Mouse (Mus musculus): Measurements from ENCODE around the gene Ace3. TPM values are rescaled to one million over a fixed set of nuclear protein-coding genes. Genes with fewer than 3 reads are reported as not detected.

The Ace3 gene
- polyA plus RNA-seq, 1 experiment from 2014 or later = not detected

- 93% methylated on average over 3 of the region's 3 CpGs for WGBS
- ATAC-seq (replicated peaks; ENCODE audit: insufficient number of reproducible peaks, insufficient read depth, low FRiP score, low read depth) = no peak
- Histone ChIP-seq H3K36me3 (peaks cover 28% of the 10 kb centered on the region), H3K4me3 (no peak overlapping the region), H3K4me1 (replicated peaks) (no peaks in the 10 kb centered on the region), H3K9ac (no peak overlapping the region), H3K9me3 (replicated peaks) (no peaks in the 10 kb centered on the region), H3K27ac (no peak overlapping the region), H3K4me2 (no peak overlapping the region), H3K27me3 (no peaks in the 10 kb centered on the region)
Observed at GRCm38 (mm10) chr11:106045780-106046179, 51.3 kb downstream of the Ace3 start.

DNA sequence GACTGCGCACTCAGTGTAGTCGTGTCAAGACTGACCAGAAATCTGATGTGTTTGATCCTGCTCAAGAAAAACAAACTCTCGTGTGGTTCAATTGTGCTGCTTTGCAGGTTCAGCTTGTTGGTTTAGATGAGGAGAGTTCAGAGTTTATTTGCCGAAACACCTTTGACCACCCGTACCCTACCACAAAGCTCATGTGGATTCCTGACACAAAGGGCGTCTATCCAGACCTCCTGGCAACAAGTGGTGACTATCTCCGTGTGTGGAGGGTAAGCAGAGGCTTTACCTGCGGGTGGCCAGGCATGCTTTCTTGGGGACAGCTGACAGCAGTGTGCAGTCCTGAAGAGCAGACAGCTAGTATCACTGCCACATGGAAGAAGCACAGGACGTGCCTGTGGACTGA lies 52.1 kb downstream of the Ace3 start:
- H3K36me3 ChIP-seq = peaks cover 33% of the 10 kb centered on the region

DNA sequence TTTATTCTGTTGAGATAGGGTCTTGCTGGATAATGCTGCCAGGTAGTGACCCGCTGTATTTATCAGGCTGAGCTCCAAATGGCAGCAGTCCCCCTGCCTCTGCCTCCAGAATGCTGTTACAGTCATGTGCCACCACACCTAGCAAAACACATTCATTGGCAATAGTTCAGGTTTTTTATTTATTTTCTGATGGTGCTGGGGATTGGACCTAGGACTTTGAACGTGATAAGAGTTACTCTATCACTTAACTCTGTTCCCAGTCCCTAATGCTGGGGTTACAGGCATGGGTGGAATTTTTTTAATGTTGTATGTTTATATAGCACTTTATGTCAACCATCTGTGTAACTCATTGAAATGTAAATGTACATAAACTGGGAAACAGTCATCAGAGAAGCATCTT lies 59.4 kb downstream of the Ace3 start:
- H3K4me1 ChIP-seq (replicated peaks) = no peaks in the 10 kb centered on the region
- 84% methylated on average over 2 of the region's 2 CpGs for WGBS
- H3K36me3 ChIP-seq = peaks cover 84% of the 10 kb centered on the region
- no peak overlapping the region for H3K4me3 ChIP-seq
- H3K9ac ChIP-seq = no peak overlapping the region
- H3K27ac ChIP-seq = no peak overlapping the region
- ATAC-seq (replicated peaks; ENCODE audit: insufficient number of reproducible peaks, insufficient read depth, low FRiP score, low read depth) = no peak
- H3K9me3 ChIP-seq (replicated peaks) = no peaks in the 10 kb centered on the region
- no peaks in the 10 kb centered on the region for H3K27me3 ChIP-seq
- no peak overlapping the region for H3K4me2 ChIP-seq

More for the DNA sequence above, 52.1 kb downstream of the Ace3 start:
- no peak overlapping the region for H3K9ac ChIP-seq
- H3K4me2 ChIP-seq = no peak overlapping the region
- H3K27me3 ChIP-seq = no peaks in the 10 kb centered on the region
- ATAC-seq (replicated peaks; ENCODE audit: insufficient number of reproducible peaks, insufficient read depth, low FRiP score, low read depth) = no peak
- no peaks in the 10 kb centered on the region for H3K4me1 ChIP-seq (replicated peaks)
- H3K27ac ChIP-seq = no peak overlapping the region
- H3K4me3 ChIP-seq = no peak overlapping the region
- no peaks in the 10 kb centered on the region for H3K9me3 ChIP-seq (replicated peaks)
- WGBS = 76% methylated on average over 9 of the region's 9 CpGs

DNA sequence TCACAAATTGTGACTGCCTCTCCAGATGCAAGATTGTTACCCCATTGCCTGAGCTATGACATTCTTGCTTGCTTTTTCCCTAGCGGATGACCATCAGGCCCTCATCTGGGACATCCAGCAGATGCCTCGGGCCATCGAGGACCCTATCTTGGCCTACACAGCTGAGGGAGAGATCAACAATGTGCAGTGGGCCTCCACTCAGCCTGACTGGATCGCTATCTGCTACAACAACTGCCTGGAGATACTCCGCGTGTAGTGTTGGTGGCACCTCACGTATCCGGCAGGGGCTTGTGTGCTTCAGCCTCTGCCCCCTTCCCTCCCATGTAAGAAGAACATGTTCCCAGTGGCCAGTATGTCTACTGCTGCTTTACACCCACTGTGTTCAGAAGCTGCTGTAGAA lies 60.1 kb downstream of the Ace3 start:
- no peak overlapping the region for H3K9ac ChIP-seq
- no peaks in the 10 kb centered on the region for H3K27me3 ChIP-seq
- H3K9me3 ChIP-seq (replicated peaks) = no peaks in the 10 kb centered on the region
- ATAC-seq (replicated peaks; ENCODE audit: insufficient number of reproducible peaks, insufficient read depth, low FRiP score, low read depth) = no peak
- H3K4me2 ChIP-seq = no peak overlapping the region
- WGBS = 94% methylated on average over 8 of the region's 8 CpGs
- no peak overlapping the region for H3K27ac ChIP-seq
- H3K4me3 ChIP-seq = no peak overlapping the region
- H3K36me3 ChIP-seq = peaks cover 85% of the 10 kb centered on the region
- H3K4me1 ChIP-seq (replicated peaks) = no peaks in the 10 kb centered on the region

Other genes starting within 250 kb of the Ace3 start
- gene Cyb561, start 41.3 kb upstream of the Ace3 start, polyA plus RNA-seq (2015; fragmentation: Nextera tagmentation; extraction: Ambion mirVana) = 6.2 and 16.8 TPM in 2 replicates
- 3.3 and 3.9 TPM in 2 replicates for gene Ace, start 26.7 kb upstream of the Ace3 start, polyA plus RNA-seq (2015; fragmentation: Nextera tagmentation; extraction: Ambion mirVana)
- gene Kcnh6, start 13.4 kb downstream of the Ace3 start, polyA plus RNA-seq (2015; fragmentation: Nextera tagmentation; extraction: Ambion mirVana) = 0.08 and 0.46 TPM in 2 replicates
- gene Dcaf7, start 42.2 kb downstream of the Ace3 start, polyA plus RNA-seq (2015; fragmentation: Nextera tagmentation; extraction: Ambion mirVana) = 35.0 and 48.7 TPM in 2 replicates
- gene Taco1, start 71.4 kb downstream of the Ace3 start, polyA plus RNA-seq (2015; fragmentation: Nextera tagmentation; extraction: Ambion mirVana) = 10.1 and 11.5 TPM in 2 replicates
- gene Map3k3, start 89.9 kb downstream of the Ace3 start, polyA plus RNA-seq (2015; fragmentation: Nextera tagmentation; extraction: Ambion mirVana) = 19.2 and 24.9 TPM in 2 replicates
- not detected in 2 replicates for gene Gm10840, start 166.2 kb downstream of the Ace3 start, polyA plus RNA-seq (2015; fragmentation: Nextera tagmentation; extraction: Ambion mirVana)
- 75.9 and 110 TPM in 2 replicates for gene Limd2, start 166.2 kb downstream of the Ace3 start, polyA plus RNA-seq (2015; fragmentation: Nextera tagmentation; extraction: Ambion mirVana)
- gene Strada, start 207.5 kb downstream of the Ace3 start, polyA plus RNA-seq (2015; fragmentation: Nextera tagmentation; extraction: Ambion mirVana) = 16.5 and 20.0 TPM in 2 replicates
- 87.3 and 88.2 TPM in 2 replicates for gene Ccdc47, start 221.7 kb downstream of the Ace3 start, polyA plus RNA-seq (2015; fragmentation: Nextera tagmentation; extraction: Ambion mirVana)
- gene Ddx42, start 222.3 kb downstream of the Ace3 start, polyA plus RNA-seq (2015; fragmentation: Nextera tagmentation; extraction: Ambion mirVana) = 41.1 and 47.3 TPM in 2 replicates

Measured in heart, embryonic 15.5 days (tissue).